Mouse (Mus musculus) E14TG2a.4 (cell line): ENCODE results near the gene Itpripl2.

Experiments
- CTCF ChIP-seq: conservative IDR thresholded peaks from 2 replicates; pipeline ENCODE4 v1.5.1; 2014; ENCODE audit warnings: low read length
- NANOG ChIP-seq: IDR thresholded peaks from 2 replicates; pipeline ENCODE4 v1.6.1; 2014; ENCODE audit warnings: borderline replicate concordance, low read length, mixed read lengths
- POU5F1 ChIP-seq: IDR thresholded peaks from 2 replicates; pipeline ENCODE4 v1.6.1; 2014; ENCODE audit warnings: low read length, borderline replicate concordance

DNA sequence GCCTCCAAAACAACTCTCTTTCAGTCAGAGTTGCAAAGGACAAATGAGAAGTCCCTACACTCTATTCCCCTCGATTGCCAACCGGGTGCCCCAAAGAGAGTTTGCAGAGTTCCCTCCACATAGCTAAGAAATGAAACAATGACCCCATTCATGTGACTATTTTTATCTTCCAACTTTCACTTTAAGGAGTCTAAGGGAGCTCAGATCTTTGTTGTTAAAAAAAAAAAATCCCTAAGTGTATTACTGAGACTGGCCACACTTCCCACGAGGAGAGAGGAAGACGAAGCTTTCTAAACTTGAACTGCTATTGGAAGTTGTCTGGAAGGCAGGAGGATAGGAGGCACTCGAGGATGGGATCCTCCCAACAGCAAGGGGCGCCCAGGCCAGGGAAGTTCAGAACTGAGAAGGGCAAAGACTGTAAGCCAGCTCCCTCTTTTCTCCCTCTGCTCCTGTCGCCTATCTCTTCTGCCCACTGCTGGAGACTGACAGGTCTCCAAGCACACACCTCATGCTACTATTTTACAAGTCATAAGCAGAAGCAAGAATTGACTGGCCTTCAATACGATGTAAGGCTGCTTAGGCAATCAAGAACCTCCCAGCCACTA, 3.6 kb downstream of the Itpripl2 start:
- TF ChIP-seq CTCF (no peak), NANOG (no peak), POU5F1 (no peak)
